Mouse (Mus musculus): ENCODE data around the gene Nr1h4. TPM values are rescaled to one million over a fixed set of nuclear protein-coding genes. Genes with fewer than 3 reads are reported as not detected.

Gene Nr1h4
- polyA plus RNA-seq, 1 experiment, result 2.6 TPM

DNA sequence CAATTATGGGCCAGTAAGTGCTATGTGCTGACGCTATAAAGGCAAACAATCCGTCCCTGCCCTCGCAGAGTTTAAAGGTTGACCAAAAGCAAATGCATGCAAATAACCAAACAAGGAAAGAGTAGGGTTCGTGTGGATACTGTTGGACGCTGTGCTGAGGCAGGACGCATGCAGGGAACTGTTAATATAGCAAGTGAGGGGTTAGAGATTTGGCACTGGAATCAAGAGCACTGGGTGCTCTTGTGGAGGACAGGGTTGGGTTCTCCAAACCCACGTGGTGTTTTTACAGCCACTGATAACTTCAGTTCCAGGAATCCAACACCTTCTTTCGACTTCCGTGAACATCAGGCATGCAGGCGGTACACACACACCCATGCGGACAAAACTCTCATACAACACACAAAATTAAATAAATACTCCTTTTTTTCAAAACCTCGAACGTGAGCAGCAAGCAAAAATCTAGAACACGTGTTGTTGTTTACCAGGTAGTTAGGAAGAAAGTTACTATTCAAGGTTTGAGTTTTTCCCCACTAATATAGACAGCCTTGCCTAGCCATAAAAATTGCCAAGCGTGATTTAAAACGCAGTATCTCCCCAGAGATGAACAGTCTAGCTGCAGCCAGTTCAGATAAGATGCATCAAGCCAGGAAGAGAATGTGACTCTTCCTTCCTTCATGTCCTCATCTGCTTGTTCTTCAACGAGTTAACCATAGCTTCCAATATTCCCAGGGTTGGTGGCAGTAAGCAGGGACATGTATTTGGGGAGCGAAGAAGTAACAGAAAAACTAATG is 49.4 kb downstream of the Nr1h4 start:
- no peak for TF ChIP-seq POLR2A (IDR thresholded peaks at IDR 0.05; ENCODE audit: borderline replicate concordance, control insufficient read depth, low read depth, low read length)
- TF ChIP-seq CTCF (IDR thresholded peaks at IDR 0.05; ENCODE audit: control insufficient read depth, insufficient read depth, low read length), result no peak
- H3K4me3 ChIP-seq (replicated peaks; ENCODE audit: control insufficient read depth, low read depth, low read length), result no peak overlapping the region
- 82% methylated on average over 18 of the region's 18 CpGs for WGBS
- no peak overlapping the region for H3K27ac ChIP-seq (ENCODE audit: control insufficient read depth, insufficient read depth, low read depth, low read length, poor library complexity)
- H3K4me1 ChIP-seq (ENCODE audit: control insufficient read depth, insufficient read depth, low read length), result no peaks in the 10 kb centered on the region

DNA sequence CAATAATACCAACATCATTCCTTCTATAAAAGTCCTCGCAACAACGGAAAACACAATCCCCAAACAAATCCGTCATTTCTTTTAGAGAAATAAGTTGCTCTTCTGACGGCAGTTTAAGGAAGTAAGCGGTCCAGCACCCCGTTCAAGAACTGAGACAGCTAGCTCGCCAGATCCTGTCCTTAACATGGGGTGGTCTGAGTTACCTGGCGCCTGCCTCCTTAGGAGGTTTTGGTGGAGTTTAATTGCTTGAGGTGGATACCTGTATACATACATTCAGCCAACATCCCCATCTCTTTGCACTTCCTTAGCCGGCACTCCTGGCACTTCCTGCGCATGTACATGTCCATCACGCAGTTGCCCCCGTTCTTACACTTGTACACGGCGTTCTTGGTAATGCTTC is 50.3 kb downstream of the Nr1h4 start:
- no peaks in the 10 kb centered on the region for H3K4me1 ChIP-seq (ENCODE audit: control insufficient read depth, insufficient read depth, low read length)
- WGBS, result 82% methylated on average over 14 of the region's 14 CpGs
- TF ChIP-seq CTCF (IDR thresholded peaks at IDR 0.05; ENCODE audit: control insufficient read depth, insufficient read depth, low read length) (no peak), POLR2A (IDR thresholded peaks at IDR 0.05; ENCODE audit: borderline replicate concordance, control insufficient read depth, low read depth, low read length) (no peak)
- H3K27ac ChIP-seq (ENCODE audit: control insufficient read depth, insufficient read depth, low read depth, low read length, poor library complexity), result no peak overlapping the region
- H3K4me3 ChIP-seq (replicated peaks; ENCODE audit: control insufficient read depth, low read depth, low read length), result no peak overlapping the region

DNA sequence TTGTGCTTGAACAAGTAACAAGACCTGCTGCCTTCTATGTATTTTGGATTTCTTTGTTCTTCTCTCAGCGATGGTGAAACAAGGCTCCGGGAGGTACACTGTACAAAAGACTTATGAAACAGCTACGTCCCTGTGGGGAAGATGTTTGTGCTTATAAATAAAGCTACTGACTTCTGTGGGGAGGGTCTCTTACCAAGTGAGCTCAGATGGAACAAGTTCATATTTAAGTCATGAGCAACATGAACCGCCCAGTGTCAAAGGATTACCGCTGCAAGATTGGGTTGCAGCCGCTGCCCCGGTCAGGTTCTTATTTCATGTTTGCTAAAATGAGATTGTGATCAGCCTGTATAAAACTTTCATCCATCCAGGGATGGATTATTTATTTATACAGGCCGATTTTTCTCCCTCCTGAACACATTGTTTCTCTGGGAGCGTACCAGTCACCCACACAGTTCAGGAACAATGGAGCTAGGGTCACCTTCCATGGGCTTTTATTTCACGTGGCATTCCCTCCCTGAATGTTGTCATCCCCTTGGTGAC is 51.2 kb downstream of the Nr1h4 start:
- Histone ChIP-seq H3K4me1 (ENCODE audit: control insufficient read depth, insufficient read depth, low read length) (no peaks in the 10 kb centered on the region), H3K27ac (ENCODE audit: control insufficient read depth, insufficient read depth, low read depth, low read length, poor library complexity) (no peak overlapping the region)
- WGBS, result 86% methylated on average over 10 of the region's 10 CpGs

DNA sequence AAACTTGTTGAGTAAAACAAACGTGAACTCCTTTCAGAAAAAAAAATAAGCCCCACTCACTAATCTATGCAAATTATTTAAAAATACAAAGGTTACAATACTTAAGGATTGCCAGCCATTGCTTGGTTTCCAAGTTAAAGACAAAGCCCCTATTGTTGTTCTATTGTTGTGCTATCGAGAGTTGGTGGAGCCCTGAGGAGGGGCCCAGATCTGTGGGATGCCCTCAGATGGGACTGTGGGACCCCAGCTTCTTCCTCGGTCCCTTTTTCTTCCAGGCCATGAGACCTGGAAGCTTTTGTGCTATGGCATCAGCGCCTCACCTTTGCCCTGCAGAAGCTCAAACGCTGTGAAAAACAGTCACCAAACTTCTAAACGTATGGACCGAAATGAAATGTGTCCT is 51.7 kb downstream of the Nr1h4 start:
- Histone ChIP-seq H3K27ac (ENCODE audit: control insufficient read depth, insufficient read depth, low read depth, low read length, poor library complexity) (no peak overlapping the region), H3K4me1 (ENCODE audit: control insufficient read depth, insufficient read depth, low read length) (no peaks in the 10 kb centered on the region), H3K4me3 (replicated peaks; ENCODE audit: control insufficient read depth, low read depth, low read length) (no peak overlapping the region)
- WGBS, result 79% methylated on average over 7 of the region's 7 CpGs
- TF ChIP-seq POLR2A (IDR thresholded peaks at IDR 0.05; ENCODE audit: borderline replicate concordance, control insufficient read depth, low read depth, low read length), result no peak
- TF ChIP-seq CTCF (IDR thresholded peaks at IDR 0.05; ENCODE audit: control insufficient read depth, insufficient read depth, low read length), result no peak

More for the DNA sequence above, 51.2 kb downstream of the Nr1h4 start:
- TF ChIP-seq CTCF (IDR thresholded peaks at IDR 0.05; ENCODE audit: control insufficient read depth, insufficient read depth, low read length) (no peak), POLR2A (IDR thresholded peaks at IDR 0.05; ENCODE audit: borderline replicate concordance, control insufficient read depth, low read depth, low read length) (no peak)
- H3K4me3 ChIP-seq (replicated peaks; ENCODE audit: control insufficient read depth, low read depth, low read length), result no peak overlapping the region

DNA sequence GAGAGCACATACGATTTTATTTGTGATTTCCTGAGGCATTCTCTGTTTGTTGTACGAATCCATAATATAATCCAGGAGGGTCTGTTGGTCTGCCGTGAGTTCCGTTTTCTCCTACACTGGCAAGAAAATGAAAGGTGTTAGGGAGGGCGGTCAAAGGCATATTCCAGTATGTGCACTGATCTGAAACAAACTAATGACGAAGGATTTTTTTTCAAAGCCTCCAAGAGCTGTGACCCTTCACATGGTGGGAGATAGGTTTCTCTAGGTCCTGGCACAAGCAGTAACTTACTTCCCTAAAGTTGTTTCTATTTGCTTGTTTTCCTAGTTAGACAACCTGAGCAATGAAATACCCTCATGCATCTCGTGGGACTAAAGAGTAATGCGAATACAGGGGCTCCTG is 54.6 kb downstream of the Nr1h4 start:
- no peak overlapping the region for H3K4me3 ChIP-seq (replicated peaks; ENCODE audit: control insufficient read depth, low read depth, low read length)
- H3K4me1 ChIP-seq (ENCODE audit: control insufficient read depth, insufficient read depth, low read length), result no peaks in the 10 kb centered on the region
- H3K27ac ChIP-seq (ENCODE audit: control insufficient read depth, insufficient read depth, low read depth, low read length, poor library complexity), result no peak overlapping the region
- whole genome bisulfite sequencing, result 76% methylated on average over 8 of the region's 8 CpGs
- TF ChIP-seq CTCF (IDR thresholded peaks at IDR 0.05; ENCODE audit: control insufficient read depth, insufficient read depth, low read length) (no peak), POLR2A (IDR thresholded peaks at IDR 0.05; ENCODE audit: borderline replicate concordance, control insufficient read depth, low read depth, low read length) (no peak)

DNA sequence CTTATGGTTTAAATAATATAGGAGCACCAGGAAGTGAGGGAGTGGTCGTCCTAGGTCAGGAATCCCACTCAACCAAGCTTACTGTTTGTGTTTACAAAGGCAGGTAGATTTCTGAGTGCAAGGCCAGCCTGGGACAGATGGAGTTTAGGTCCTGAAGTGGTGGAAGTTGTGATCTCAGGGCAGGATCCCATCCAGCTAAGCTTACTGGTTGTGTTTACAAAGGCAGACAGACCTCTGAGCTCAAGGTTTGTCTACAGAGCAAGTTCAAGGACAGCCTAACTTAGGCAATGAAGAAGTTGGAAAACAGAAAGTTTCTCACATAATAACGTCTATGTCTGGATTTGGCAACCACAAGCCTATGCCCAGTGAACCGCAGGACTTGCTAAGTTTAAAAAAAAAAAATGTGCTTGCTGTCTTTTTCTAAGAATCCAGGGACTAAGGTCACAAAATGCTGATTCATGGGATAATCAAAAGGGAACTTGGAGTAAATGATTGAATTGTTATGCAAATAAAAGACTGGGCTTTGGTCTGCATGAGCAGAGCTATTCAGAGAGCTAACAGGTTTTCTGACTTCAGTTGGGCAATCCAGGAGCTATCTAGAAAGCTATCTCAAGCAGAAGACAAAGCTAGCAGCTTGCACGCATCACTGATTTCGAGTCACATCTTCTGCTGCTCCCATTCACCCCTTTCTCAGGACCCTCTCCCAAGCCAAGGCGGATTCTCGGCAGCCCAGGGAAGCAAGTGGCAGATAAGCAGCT is 62.6 kb downstream of the Nr1h4 start:
- Histone ChIP-seq H3K27ac (ENCODE audit: control insufficient read depth, insufficient read depth, low read depth, low read length, poor library complexity) (no peak overlapping the region), H3K4me3 (replicated peaks; ENCODE audit: control insufficient read depth, low read depth, low read length) (no peak overlapping the region), H3K4me1 (ENCODE audit: control insufficient read depth, insufficient read depth, low read length) (no peaks in the 10 kb centered on the region)
- WGBS, result 70% methylated on average over 7 of the region's 7 CpGs
- TF ChIP-seq POLR2A (IDR thresholded peaks at IDR 0.05; ENCODE audit: borderline replicate concordance, control insufficient read depth, low read depth, low read length) (no peak), CTCF (IDR thresholded peaks at IDR 0.05; ENCODE audit: control insufficient read depth, insufficient read depth, low read length) (no peak)

DNA sequence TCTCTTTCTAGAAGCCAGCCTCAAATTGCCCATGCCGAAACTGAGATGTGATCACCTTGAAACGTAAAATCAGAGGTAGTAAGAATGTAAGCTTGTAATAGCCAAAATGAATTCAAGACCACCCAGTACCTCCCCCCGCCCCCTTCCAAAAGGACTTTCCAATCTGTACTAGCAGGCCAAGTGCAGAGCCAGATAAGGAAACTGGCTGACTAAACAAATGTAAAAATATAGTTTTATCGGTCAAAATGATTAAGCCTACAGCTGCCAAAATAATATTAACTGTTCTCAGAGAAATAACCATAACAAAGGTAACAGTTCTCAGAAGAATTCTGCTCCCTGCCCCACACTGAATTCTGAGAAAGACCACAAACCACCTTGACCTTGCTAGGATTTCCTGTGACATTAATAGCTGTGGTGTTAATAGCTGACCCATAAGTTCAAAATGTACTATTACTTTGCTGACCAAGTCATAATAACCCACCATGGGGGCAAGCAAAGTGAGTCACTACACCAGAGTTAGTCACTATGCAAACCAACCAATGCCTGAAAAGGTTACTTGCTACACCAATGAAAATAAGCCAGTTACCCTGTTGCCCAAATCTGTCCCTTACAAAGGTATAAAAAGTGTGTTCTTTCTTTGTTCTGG is 68.5 kb downstream of the Nr1h4 start:
- WGBS, result 62% methylated on average over 4 of the region's 4 CpGs
- TF ChIP-seq POLR2A (IDR thresholded peaks at IDR 0.05; ENCODE audit: borderline replicate concordance, control insufficient read depth, low read depth, low read length), result no peak
- TF ChIP-seq CTCF (IDR thresholded peaks at IDR 0.05; ENCODE audit: control insufficient read depth, insufficient read depth, low read length), result no peak

DNA sequence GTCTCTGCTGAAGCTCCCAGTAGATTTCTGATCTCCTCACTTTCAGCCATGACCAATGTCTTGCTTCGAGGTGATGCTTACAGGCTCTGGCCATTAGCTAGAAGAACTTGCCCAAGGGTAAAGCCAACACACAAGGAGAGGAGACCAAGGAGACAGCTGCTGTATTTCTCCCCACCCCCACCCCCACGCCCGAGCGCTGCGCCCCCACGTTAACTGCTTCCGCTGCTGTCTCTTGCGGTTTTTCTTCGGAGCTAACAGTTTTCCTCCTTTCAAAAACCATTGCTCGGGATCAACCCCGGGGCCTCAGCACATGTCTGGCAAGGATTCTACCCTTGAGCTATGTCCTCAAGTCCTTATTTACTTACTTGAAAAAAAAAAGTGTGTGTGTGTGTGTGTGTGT is 70.5 kb downstream of the Nr1h4 start:
- H3K27ac ChIP-seq (ENCODE audit: control insufficient read depth, insufficient read depth, low read depth, low read length, poor library complexity), result no peak overlapping the region
- 78% methylated on average over 11 of the region's 11 CpGs for WGBS

More for the DNA sequence above, 68.5 kb downstream of the Nr1h4 start:
- H3K4me1 ChIP-seq (ENCODE audit: control insufficient read depth, insufficient read depth, low read length), result no peaks in the 10 kb centered on the region
- no peak overlapping the region for H3K4me3 ChIP-seq (replicated peaks; ENCODE audit: control insufficient read depth, low read depth, low read length)
- H3K27ac ChIP-seq (ENCODE audit: control insufficient read depth, insufficient read depth, low read depth, low read length, poor library complexity), result no peak overlapping the region

More for the DNA sequence above, 70.5 kb downstream of the Nr1h4 start:
- Histone ChIP-seq H3K4me1 (ENCODE audit: control insufficient read depth, insufficient read depth, low read length) (no peaks in the 10 kb centered on the region), H3K4me3 (replicated peaks; ENCODE audit: control insufficient read depth, low read depth, low read length) (no peak overlapping the region)
- TF ChIP-seq CTCF (IDR thresholded peaks at IDR 0.05; ENCODE audit: control insufficient read depth, insufficient read depth, low read length), result no peak
- no peak for TF ChIP-seq POLR2A (IDR thresholded peaks at IDR 0.05; ENCODE audit: borderline replicate concordance, control insufficient read depth, low read depth, low read length)
